Mouse (Mus musculus): ENCODE measurements at regions not wholly inside any gene's neighbourhood (a gene's known extent, or its start where the extent isn't known, plus 50 kb on each side); places are given as distances from the start of the nearest gene placed in this dataset.

GRCm38 (mm10) chr15:97125836-97126822 is 70.4 kb upstream of the Slc38a4 start:
- no peaks in the 10 kb centered on the region for H3K27me3 ChIP-seq
- no peak overlapping the region for H3K4me3 ChIP-seq
- ATAC-seq (ENCODE audit: insufficient number of reproducible peaks, insufficient read depth, low FRiP score, low TSS enrichment) = no peak
- WGBS = 82% methylated on average over 15 of the region's 15 CpGs
- no peaks in the 10 kb centered on the region for H3K4me1 ChIP-seq
- H3K36me3 ChIP-seq = no peaks in the 10 kb centered on the region
- no peak overlapping the region for H3K4me2 ChIP-seq (replicated peaks)
- H3K9ac ChIP-seq = no peak overlapping the region
- no peaks in the 10 kb centered on the region for H3K9me3 ChIP-seq
- H3K27ac ChIP-seq = no peak overlapping the region

GRCm38 (mm10) chr15:97122263-97122662 is 66.5 kb upstream of the Slc38a4 start:
- no peaks in the 10 kb centered on the region for H3K27me3 ChIP-seq
- H3K4me2 ChIP-seq (replicated peaks) = no peak overlapping the region
- H3K9me3 ChIP-seq = no peaks in the 10 kb centered on the region
- H3K4me3 ChIP-seq = no peak overlapping the region
- ATAC-seq (ENCODE audit: insufficient number of reproducible peaks, insufficient read depth, low FRiP score, low TSS enrichment) = no peak
- H3K4me1 ChIP-seq = no peaks in the 10 kb centered on the region
- no peaks in the 10 kb centered on the region for H3K36me3 ChIP-seq
- WGBS = 76% methylated on average over 6 of the region's 6 CpGs
- no peak overlapping the region for H3K9ac ChIP-seq
- H3K27ac ChIP-seq = no peak overlapping the region

- Histone ChIP-seq H3K27ac (peak overlapping the region; percentile 83; the same call in 1 of the 2 replicates), H3K27me3 (no peaks in the 10 kb centered on the region), H3K4me3 (no peak overlapping the region), H3K36me3 (no peaks in the 10 kb centered on the region), H3K9ac (no peak overlapping the region), H3K4me2 (replicated peaks) (no peak overlapping the region), H3K4me1 (peaks cover 16% of the 10 kb centered on the region; the same call in 1 of the 2 replicates), H3K9me3 (peaks cover 4% of the 10 kb centered on the region; the same call in 1 of the 2 replicates)
- ATAC-seq (ENCODE audit: insufficient number of reproducible peaks, insufficient read depth, low FRiP score, low TSS enrichment) = no peak
- WGBS = 72% methylated on average over 19 of the region's 19 CpGs
Observed at GRCm38 (mm10) chr15:97112452-97113200, 56.9 kb upstream of the Slc38a4 start.

- Histone ChIP-seq H3K4me1 (peaks cover 16% of the 10 kb centered on the region; the same call in 1 of the 2 replicates), H3K9me3 (peaks cover 4% of the 10 kb centered on the region; the same call in 1 of the 2 replicates), H3K4me2 (replicated peaks) (no peak overlapping the region), H3K27me3 (no peaks in the 10 kb centered on the region), H3K9ac (no peak overlapping the region), H3K27ac (peak overlapping the region; percentile 83), H3K4me3 (no peak overlapping the region), H3K36me3 (no peaks in the 10 kb centered on the region)
- ATAC-seq (ENCODE audit: insufficient number of reproducible peaks, insufficient read depth, low FRiP score, low TSS enrichment) = no peak
- WGBS = 30% methylated on average over 11 of the region's 11 CpGs
Observed at GRCm38 (mm10) chr15:97111320-97112192, 55.8 kb upstream of the Slc38a4 start.

GRCm38 (mm10) chr15:97107779-97108178 is 52.0 kb upstream of the Slc38a4 start:
- no peak overlapping the region for H3K4me2 ChIP-seq (replicated peaks)
- no peak overlapping the region for H3K4me3 ChIP-seq
- peaks cover 16% of the 10 kb centered on the region; the same call in 1 of the 2 replicates for H3K4me1 ChIP-seq
- no peaks in the 10 kb centered on the region for H3K36me3 ChIP-seq
- WGBS = 28% methylated on average over 10 of the region's 10 CpGs
- no peak overlapping the region for H3K27ac ChIP-seq
- no peaks in the 10 kb centered on the region for H3K27me3 ChIP-seq
- ATAC-seq (ENCODE audit: insufficient number of reproducible peaks, insufficient read depth, low FRiP score, low TSS enrichment) = no peak
- no peak overlapping the region for H3K9ac ChIP-seq
- peaks cover 4% of the 10 kb centered on the region; the same call in 1 of the 2 replicates for H3K9me3 ChIP-seq

GRCm38 (mm10) chr15:97106556-97106955 is 50.8 kb upstream of the Slc38a4 start:
- no peaks in the 10 kb centered on the region for H3K27me3 ChIP-seq
- 87% methylated on average over 6 of the region's 6 CpGs for whole genome bisulfite sequencing
- H3K27ac ChIP-seq = no peak overlapping the region
- H3K4me1 ChIP-seq = peaks cover 11% of the 10 kb centered on the region; the same call in 1 of the 2 replicates
- H3K9me3 ChIP-seq = peaks cover 4% of the 10 kb centered on the region; the same call in 1 of the 2 replicates
- no peak for ATAC-seq (ENCODE audit: insufficient number of reproducible peaks, insufficient read depth, low FRiP score, low TSS enrichment)
- no peak overlapping the region for H3K4me3 ChIP-seq
- H3K4me2 ChIP-seq (replicated peaks) = no peak overlapping the region
- no peak overlapping the region for H3K9ac ChIP-seq
- H3K36me3 ChIP-seq = no peaks in the 10 kb centered on the region
